Mouse (Mus musculus) lung, embryonic 16.5 days (tissue): ENCODE results near the gene Matn3. TPM values are rescaled to one million over a fixed set of nuclear protein-coding genes. Genes with fewer than 3 reads are reported as not detected.
"Not testable (repeated sequence)": the region's sequence is repeated elsewhere in the genome, so short reads cannot be mapped to it uniquely, and the experiment has no call there.

Experiments
- ATAC-seq: fragments of 200-750 bp; cut with Nextera tagmentation; 2 replicates; pipeline ENCODE4 v1.8.0; 2017; ENCODE audit warnings: low read depth, mild to moderate bottlenecking, moderate library complexity
- H3K27ac ChIP-seq: fragments of 300-500 bp; sonication (generic); 2 replicates; pipeline ENCODE4 v1.5.1; 2014; ENCODE audit warnings: mild to moderate bottlenecking, control low read depth, low read length
- H3K27me3 ChIP-seq: fragments of 300-500 bp; sonication (generic); 2 replicates; pipeline ENCODE4 v1.6.1; 2014; ENCODE audit warnings: low read depth, low read length, mixed read lengths; ENCODE audit not compliant: control insufficient read depth, insufficient read depth
- H3K36me3 ChIP-seq: fragments of 300-500 bp; sonication (generic); 2 replicates; pipeline ENCODE4 v1.6.1; 2014; ENCODE audit warnings: low read length; ENCODE audit not compliant: control insufficient read depth, insufficient read depth
- H3K4me1 ChIP-seq: fragments of 300-500 bp; sonication (generic); replicated peaks from 2 replicates; pipeline ENCODE4 v1.6.1; 2014; ENCODE audit warnings: low read length, mixed read lengths; ENCODE audit not compliant: control insufficient read depth, insufficient read depth
- H3K4me2 ChIP-seq: fragments of 300-500 bp; sonication (generic); 2 replicates; pipeline ENCODE4 v1.6.1; 2014; ENCODE audit warnings: low read depth, low read length, control low read depth
- H3K4me3 ChIP-seq: fragments of 300-500 bp; sonication (generic); 2 replicates; pipeline ENCODE4 v1.5.1; 2014; ENCODE audit warnings: mild to moderate bottlenecking, low read length, control low read depth
- H3K9ac ChIP-seq: fragments of 300-500 bp; sonication (generic); 2 replicates; pipeline ENCODE4 v1.6.1; 2014; ENCODE audit warnings: low read length, control low read depth
- H3K9me3 ChIP-seq: fragments of 300-500 bp; sonication (generic); 2 replicates; pipeline ENCODE4 v1.6.1; 2016; ENCODE audit warnings: low read length; ENCODE audit not compliant: control insufficient read depth
- WGBS: fragments of 180-500 bp; shearing (Covaris S2); extraction: QIAGEN DNeasy Blood & Tissue Kit; methylation state at CpG from one replicate; pipeline ENCODE4 v1.1.7; 2014; 5-methylcytosine and 5-hydroxymethylcytosine counted together
- polyA plus RNA-seq: library from polyadenylated mRNA; unstranded; fragments of >200 nt; fragmentation: Nextera tagmentation; extraction: Ambion mirVana; gene quantifications from 2 replicates; pipeline ENCODE4 v1.2.1, GENCODE M21; 2015

Matn3 gene
- polyA plus RNA-seq, 1 experiment from 2014 or later, result 3.7 TPM

- WGBS, result 68% methylated on average over 4 of the region's 4 CpGs
- H3K4me1 ChIP-seq, result peaks cover 12% of the 10 kb centered on the region
- no peak for ATAC-seq
- H3K4me2 ChIP-seq, result no peak overlapping the region
- H3K27me3 ChIP-seq, result no peaks in the 10 kb centered on the region
- no peaks in the 10 kb centered on the region for H3K9me3 ChIP-seq
- no peak overlapping the region for H3K4me3 ChIP-seq
- no peak overlapping the region for H3K9ac ChIP-seq
- H3K27ac ChIP-seq, result no peak overlapping the region
- peaks cover 4% of the 10 kb centered on the region for H3K36me3 ChIP-seq
Observed at GRCm38 (mm10) chr12:8928766-8929165, 19.0 kb upstream of the Matn3 start.

GRCm38 (mm10) chr12:8931083-8931482, 16.6 kb upstream of the Matn3 start:
- Histone ChIP-seq H3K4me3 (no peak overlapping the region), H3K4me1 (0 out of 2 replicates have a peak, but pooled peaks cover 4% of the 10 kb centered on the region), H3K27me3 (no peaks in the 10 kb centered on the region), H3K9ac (no peak overlapping the region), H3K36me3 (peaks cover 22% of the 10 kb centered on the region), H3K9me3 (no peaks in the 10 kb centered on the region), H3K27ac (no peak overlapping the region), H3K4me2 (no peak overlapping the region)
- ATAC-seq, result no peak
- WGBS, result 79% methylated on average over 4 of the region's 4 CpGs

- WGBS, result 73% methylated on average over 5 of the region's 5 CpGs
- ATAC-seq, result no peak
- Histone ChIP-seq H3K9me3 (no peaks in the 10 kb centered on the region), H3K36me3 (peaks cover 54% of the 10 kb centered on the region), H3K27me3 (no peaks in the 10 kb centered on the region), H3K4me1 (no peaks in the 10 kb centered on the region), H3K4me3 (no peak overlapping the region), H3K4me2 (no peak overlapping the region), H3K9ac (no peak overlapping the region), H3K27ac (no peak overlapping the region)
Observed at GRCm38 (mm10) chr12:8935349-8935748, 12.4 kb upstream of the Matn3 start.

GRCm38 (mm10) chr12:8936210-8936609, 11.5 kb upstream of the Matn3 start:
- not testable (repeated sequence) for H3K27me3 ChIP-seq, ATAC-seq, H3K4me3 ChIP-seq, H3K4me2 ChIP-seq, H3K9me3 ChIP-seq, H3K4me1 ChIP-seq, H3K27ac ChIP-seq, H3K9ac ChIP-seq
- 66% methylated on average over 4 of the region's 4 CpGs for WGBS
- H3K36me3 ChIP-seq, result peaks cover 54% of the 10 kb centered on the region

GRCm38 (mm10) chr12:8939490-8939889, 8.2 kb upstream of the Matn3 start:
- Histone ChIP-seq H3K4me1 (no peaks in the 10 kb centered on the region), H3K9ac (no peak overlapping the region), H3K4me3 (no peak overlapping the region), H3K9me3 (no peaks in the 10 kb centered on the region), H3K27me3 (no peaks in the 10 kb centered on the region), H3K36me3 (peaks cover 47% of the 10 kb centered on the region), H3K4me2 (no peak overlapping the region), H3K27ac (no peak overlapping the region)
- 95% methylated on average over 4 of the region's 4 CpGs for WGBS
- ATAC-seq, result no peak

GRCm38 (mm10) chr12:8940011-8941005, 7.4 kb upstream of the Matn3 start:
- Histone ChIP-seq H3K4me3 (no peak overlapping the region), H3K9ac (no peak overlapping the region), H3K4me2 (no peak overlapping the region), H3K27me3 (no peaks in the 10 kb centered on the region), H3K4me1 (no peaks in the 10 kb centered on the region), H3K36me3 (peaks cover 39% of the 10 kb centered on the region), H3K27ac (no peak overlapping the region), H3K9me3 (no peaks in the 10 kb centered on the region)
- no peak for ATAC-seq
- 68% methylated on average over 12 of the region's 12 CpGs for WGBS

DNA sequence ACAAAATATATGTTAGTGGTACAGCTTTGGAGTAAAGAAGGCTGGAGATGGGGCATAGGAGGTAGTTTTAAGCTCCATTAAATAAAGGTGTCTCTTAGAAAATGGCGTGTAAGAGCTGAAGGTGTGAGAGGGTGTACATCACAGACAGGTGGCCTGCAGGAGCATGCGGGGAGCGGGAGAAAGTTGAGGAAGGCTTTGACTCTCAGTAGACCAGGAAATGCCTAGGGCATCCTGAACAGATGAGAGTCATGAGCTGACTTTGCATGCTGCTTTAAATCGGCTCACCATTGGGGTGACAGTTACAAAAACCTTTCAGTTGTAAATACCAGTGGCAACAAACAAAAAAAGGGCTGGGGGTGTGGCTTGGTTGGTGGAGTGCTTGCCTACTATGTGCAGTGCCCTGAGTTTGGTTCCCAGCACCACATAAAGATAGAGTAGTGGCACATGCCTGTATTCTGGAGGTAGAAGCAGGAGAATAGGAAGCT, 6.6 kb upstream of the Matn3 start:
- no peak overlapping the region for H3K4me3 ChIP-seq
- no peak overlapping the region for H3K9ac ChIP-seq
- H3K4me1 ChIP-seq, result no peaks in the 10 kb centered on the region
- H3K9me3 ChIP-seq, result no peaks in the 10 kb centered on the region
- H3K36me3 ChIP-seq, result peaks cover 32% of the 10 kb centered on the region
- H3K27me3 ChIP-seq, result no peaks in the 10 kb centered on the region
- no peak for ATAC-seq
- no peak overlapping the region for H3K4me2 ChIP-seq
- H3K27ac ChIP-seq, result no peak overlapping the region
- 68% methylated on average over 4 of the region's 4 CpGs for WGBS

GRCm38 (mm10) chr12:8941699-8942392, 5.9 kb upstream of the Matn3 start:
- ATAC-seq, result no peak
- H3K4me3 ChIP-seq, result no peak overlapping the region
- H3K4me1 ChIP-seq, result no peaks in the 10 kb centered on the region
- H3K27me3 ChIP-seq, result no peaks in the 10 kb centered on the region
- H3K36me3 ChIP-seq, result peaks cover 26% of the 10 kb centered on the region
- H3K9me3 ChIP-seq, result no peaks in the 10 kb centered on the region
- no peak overlapping the region for H3K27ac ChIP-seq
- H3K4me2 ChIP-seq, result no peak overlapping the region
- no peak overlapping the region for H3K9ac ChIP-seq
- WGBS, result 45% methylated on average over 4 of the region's 4 CpGs

DNA sequence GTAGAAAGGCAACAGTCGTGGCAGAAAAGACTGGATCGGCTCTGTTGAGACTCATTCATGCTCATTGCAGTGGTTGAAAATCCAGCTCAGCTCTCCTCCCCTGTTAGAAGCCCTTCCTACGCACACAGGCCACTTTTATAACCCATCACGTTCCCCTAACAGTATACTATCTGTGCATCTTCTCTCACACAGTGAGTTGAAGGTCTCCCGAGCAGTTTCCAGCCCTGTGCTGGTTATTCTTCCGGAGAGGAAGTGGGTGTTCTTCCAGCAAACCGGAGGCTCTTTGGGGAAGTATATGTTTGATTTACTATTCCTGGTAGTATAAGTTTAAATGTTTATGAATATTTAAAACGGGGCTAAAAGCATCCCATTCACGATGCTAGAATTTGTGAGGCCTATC, 566 bp upstream of the Matn3 start:
- WGBS, result 32% methylated on average over 9 of the region's 9 CpGs
- H3K4me2 ChIP-seq, result peak overlapping the region; percentile 95
- H3K4me3 ChIP-seq, result peak overlapping the region; percentile 55

More for the DNA sequence above, 566 bp upstream of the Matn3 start:
- H3K36me3 ChIP-seq, result no peaks in the 10 kb centered on the region
- no peaks in the 10 kb centered on the region for H3K9me3 ChIP-seq
- H3K27me3 ChIP-seq, result no peaks in the 10 kb centered on the region; the same call in 1 of the 2 replicates
- H3K27ac ChIP-seq, result no peak overlapping the region
- H3K4me1 ChIP-seq, result no peaks in the 10 kb centered on the region; the same call in 1 of the 2 replicates
- H3K9ac ChIP-seq, result peak overlapping the region; percentile 64
- no peak for ATAC-seq
